Mouse (Mus musculus) c-Kit-positive CD71-negative TER-119-negative erythroid progenitor cells, embryonic 14.5 days (primary cell): ENCODE measurements around the gene Gm29666.

Source experiments
- DNase-seq: peaks from one replicate; pipeline ENCODE4 v3.0.0-alpha.2; 2013; ENCODE audit warnings: low read depth

Gm29666 gene

GRCm38 (mm10) chr15:84919938-84920337, at the start of gene Gm29666:
TSS of gene Gm29666 (minus strand) at chr15:84920038.
- no peak for DNase-seq

GRCm38 (mm10) chr15:84968534-84968933, 48.7 kb upstream of the Gm29666 start:
- DNase-seq, result no peak

GRCm38 (mm10) chr15:84965575-84966360, 45.9 kb upstream of the Gm29666 start:
- peak; percentile 76 for DNase-seq

GRCm38 (mm10) chr15:84964771-84965170, 44.9 kb upstream of the Gm29666 start:
- DNase-seq, result no peak

GRCm38 (mm10) chr15:84962518-84962917, 42.7 kb upstream of the Gm29666 start:
- no peak for DNase-seq

- no peak for DNase-seq
Measured at GRCm38 (mm10) chr15:84960692-84961091, 40.9 kb upstream of the Gm29666 start.

- DNase-seq, result no peak
Measured at GRCm38 (mm10) chr15:84959891-84960290, 40.1 kb upstream of the Gm29666 start.

GRCm38 (mm10) chr15:84958331-84958730, 38.5 kb upstream of the Gm29666 start:
- no peak for DNase-seq

- no peak for DNase-seq
Measured at GRCm38 (mm10) chr15:84957851-84958250, 38.0 kb upstream of the Gm29666 start.

- no peak for DNase-seq
Measured at GRCm38 (mm10) chr15:84953259-84953658, 33.4 kb upstream of the Gm29666 start.

- no peak for DNase-seq
Measured at GRCm38 (mm10) chr15:84950053-84950452, 30.2 kb upstream of the Gm29666 start.

GRCm38 (mm10) chr15:84948990-84949389, 29.2 kb upstream of the Gm29666 start:
- DNase-seq, result no peak

- DNase-seq, result no peak
Measured at GRCm38 (mm10) chr15:84944319-84944718, 24.5 kb upstream of the Gm29666 start.

- no peak for DNase-seq
Measured at GRCm38 (mm10) chr15:84942647-84943285, 22.9 kb upstream of the Gm29666 start.

GRCm38 (mm10) chr15:84940102-84940501, 20.3 kb upstream of the Gm29666 start:
- no peak for DNase-seq

GRCm38 (mm10) chr15:84934901-84935300, 15.1 kb upstream of the Gm29666 start:
- DNase-seq, result no peak

GRCm38 (mm10) chr15:84932351-84932750, 12.5 kb upstream of the Gm29666 start:
- DNase-seq, result no peak

GRCm38 (mm10) chr15:84925495-84926018, 5.7 kb upstream of the Gm29666 start:
- no peak for DNase-seq

GRCm38 (mm10) chr15:84924781-84925315, 5.0 kb upstream of the Gm29666 start:
- peak; percentile 36 for DNase-seq

GRCm38 (mm10) chr15:84923508-84924181, 3.8 kb upstream of the Gm29666 start:
- DNase-seq, result no peak

- DNase-seq, result peak; percentile 97
Measured at GRCm38 (mm10) chr15:84922884-84923507, 3.2 kb upstream of the Gm29666 start, which contains the start of gene Nup50. TSS of gene Nup50 (plus strand) at chr15:84923411.

- DNase-seq, result no peak
Measured at GRCm38 (mm10) chr15:84913201-84913600, 6.6 kb downstream of the Gm29666 start.
